Mouse (Mus musculus) heart, embryonic 11.5 days (tissue): ENCODE measurements around the gene Zdhhc19. TPM values are rescaled to one million over a fixed set of nuclear protein-coding genes. Genes with fewer than 3 reads are reported as not detected.

ENCODE experiments used
- ATAC-seq: fragments of 200-750 bp; cut with Nextera tagmentation; replicated peaks from 2 replicates; pipeline ENCODE4 v1.8.0; 2017; ENCODE audit warnings: moderate library complexity; ENCODE audit not compliant: insufficient number of reproducible peaks, low FRiP score, low TSS enrichment
- H3K27ac ChIP-seq: fragments of 300-500 bp; sonication (generic); 2 replicates; pipeline ENCODE4 v1.5.1; 2014; ENCODE audit warnings: mild to moderate bottlenecking, low read depth, low read length
- H3K27me3 ChIP-seq: fragments of 300-500 bp; sonication (generic); 2 replicates; pipeline ENCODE4 v1.6.1; 2014; ENCODE audit warnings: mild to moderate bottlenecking, low read length, mixed read lengths; ENCODE audit not compliant: control insufficient read depth, insufficient read depth
- H3K36me3 ChIP-seq: fragments of 300-500 bp; sonication (generic); 2 replicates; pipeline ENCODE4 v1.6.1; 2014; ENCODE audit warnings: mild to moderate bottlenecking, low read length, moderate library complexity, mixed read lengths; ENCODE audit not compliant: control insufficient read depth, insufficient read depth
- H3K4me1 ChIP-seq: fragments of 300-500 bp; sonication (generic); 2 replicates; pipeline ENCODE4 v1.6.1; 2014; ENCODE audit warnings: low read length; ENCODE audit not compliant: control insufficient read depth, insufficient read depth
- H3K4me2 ChIP-seq: fragments of 300-500 bp; sonication (generic); 2 replicates; pipeline ENCODE4 v1.6.1; 2014; ENCODE audit warnings: mild to moderate bottlenecking, moderate library complexity
- H3K4me3 ChIP-seq: fragments of 300-500 bp; sonication (generic); 2 replicates; pipeline ENCODE4 v1.5.1; 2014; ENCODE audit warnings: low read depth, low read length
- H3K9ac ChIP-seq: fragments of 300-500 bp; sonication (generic); 2 replicates; pipeline ENCODE4 v1.6.1; 2014; ENCODE audit warnings: mild to moderate bottlenecking, low read depth, low read length, moderate library complexity
- H3K9me3 ChIP-seq: fragments of 300-500 bp; sonication (generic); replicated peaks from 2 replicates; pipeline ENCODE4 v1.6.1; 2016; ENCODE audit warnings: low read length; ENCODE audit not compliant: control insufficient read depth
- WGBS: fragments of 180-500 bp; shearing (Covaris S2); extraction: QIAGEN DNeasy Blood & Tissue Kit; methylation state at CpG from one replicate; pipeline ENCODE4 v1.1.7; 2014; ENCODE audit not compliant: insufficient replicate concordance; 5-methylcytosine and 5-hydroxymethylcytosine counted together
- polyA plus RNA-seq: library from polyadenylated mRNA; unstranded; fragments of >200 nt; fragmentation: Nextera tagmentation; extraction: Ambion mirVana; gene quantifications from 2 replicates; pipeline ENCODE4 v1.2.1, GENCODE M21; 2014

Zdhhc19 gene
- polyA plus RNA-seq, 1 experiment from 2014 or later: 0.27 TPM

DNA sequence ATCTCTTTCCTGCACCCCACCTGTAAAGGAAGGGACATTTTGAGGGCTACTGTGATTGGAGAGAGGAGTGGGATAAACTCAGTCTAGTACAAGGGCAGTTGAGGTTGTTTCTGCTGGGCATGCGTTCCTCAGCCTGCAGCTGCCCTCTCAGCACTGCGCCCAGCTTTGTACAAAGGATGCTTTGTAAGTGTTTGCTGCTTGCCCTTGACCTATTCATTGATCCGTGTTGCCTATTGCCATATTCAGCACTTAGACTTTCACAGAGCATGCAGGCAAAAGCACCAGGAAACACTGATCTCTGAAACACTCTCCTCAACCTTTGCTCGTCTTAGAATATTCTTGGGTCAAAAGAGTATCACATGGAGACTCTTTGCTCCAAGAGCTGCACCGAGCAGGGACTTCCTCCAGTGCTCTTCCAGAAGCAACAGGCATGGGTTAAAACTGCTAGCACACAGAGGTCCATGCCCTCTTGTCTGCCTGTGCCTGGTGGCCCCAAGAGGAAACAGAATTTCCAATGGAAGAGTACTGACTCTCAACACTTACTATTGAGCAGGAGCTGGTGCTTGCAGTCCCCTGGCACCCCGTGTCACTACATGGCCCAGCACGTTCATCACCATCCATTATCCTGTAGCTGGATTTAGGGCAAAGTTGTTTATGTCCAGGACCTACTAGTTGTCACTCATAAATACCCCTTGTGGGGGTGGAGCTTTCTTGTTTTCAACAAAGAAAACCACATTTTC is 23.6 kb upstream of the Zdhhc19 start:
- H3K36me3 ChIP-seq: peaks cover 6% of the 10 kb centered on the region; the same call in 1 of the 2 replicates
- no peak overlapping the region for H3K27ac ChIP-seq
- no peak for ATAC-seq

GRCm38 (mm10) chr16:32477315-32477714 is 18.8 kb upstream of the Zdhhc19 start:
- no peaks in the 10 kb centered on the region for H3K9me3 ChIP-seq
- peaks cover 7% of the 10 kb centered on the region; the same call in 1 of the 2 replicates for H3K4me1 ChIP-seq
- H3K27me3 ChIP-seq: no peaks in the 10 kb centered on the region
- no peak overlapping the region for H3K9ac ChIP-seq
- no peak overlapping the region for H3K4me2 ChIP-seq
- H3K4me3 ChIP-seq: no peak overlapping the region
- 27% methylated on average over 6 of the region's 6 CpGs for WGBS
- H3K36me3 ChIP-seq: no peaks in the 10 kb centered on the region
- no peak overlapping the region for H3K27ac ChIP-seq
- peak; percentile 25; the same call in 1 of the 2 replicates for ATAC-seq

More for the DNA sequence above, 23.6 kb upstream of the Zdhhc19 start:
- Histone ChIP-seq H3K4me1 (peaks cover 4% of the 10 kb centered on the region; the same call in 1 of the 2 replicates), H3K4me2 (no peak overlapping the region), H3K4me3 (no peak overlapping the region), H3K9me3 (no peaks in the 10 kb centered on the region), H3K9ac (no peak overlapping the region), H3K27me3 (no peaks in the 10 kb centered on the region)
- WGBS: 85% methylated on average over 7 of the region's 7 CpGs

GRCm38 (mm10) chr16:32479415-32479814 is 16.6 kb upstream of the Zdhhc19 start:
- WGBS: 71% methylated on average over 2 of the region's 2 CpGs
- Histone ChIP-seq H3K9me3 (no peaks in the 10 kb centered on the region), H3K4me2 (no peak overlapping the region), H3K4me3 (no peak overlapping the region), H3K9ac (no peak overlapping the region), H3K27me3 (no peaks in the 10 kb centered on the region), H3K27ac (no peak overlapping the region), H3K36me3 (no peaks in the 10 kb centered on the region), H3K4me1 (peaks cover 13% of the 10 kb centered on the region)
- ATAC-seq: no peak

- H3K9me3 ChIP-seq: no peaks in the 10 kb centered on the region
- H3K27me3 ChIP-seq: no peaks in the 10 kb centered on the region
- H3K9ac ChIP-seq: no peak overlapping the region
- no peak for ATAC-seq
- no peaks in the 10 kb centered on the region for H3K36me3 ChIP-seq
- 33% methylated on average over 7 of the region's 7 CpGs for WGBS
- H3K4me2 ChIP-seq: no peak overlapping the region
- H3K4me1 ChIP-seq: peaks cover 31% of the 10 kb centered on the region
- H3K4me3 ChIP-seq: no peak overlapping the region
- no peak overlapping the region for H3K27ac ChIP-seq
These were observed 11.6 kb upstream of the Zdhhc19 start for GRCm38 (mm10) chr16:32484431-32484871.

GRCm38 (mm10) chr16:32485209-32485608 is 10.9 kb upstream of the Zdhhc19 start:
- 62% methylated on average over 2 of the region's 2 CpGs for WGBS
- H3K4me3 ChIP-seq: no peak overlapping the region
- no peaks in the 10 kb centered on the region for H3K36me3 ChIP-seq
- no peak overlapping the region for H3K9ac ChIP-seq
- no peaks in the 10 kb centered on the region for H3K9me3 ChIP-seq
- H3K27ac ChIP-seq: no peak overlapping the region
- H3K4me1 ChIP-seq: peaks cover 31% of the 10 kb centered on the region
- ATAC-seq: no peak
- H3K27me3 ChIP-seq: no peaks in the 10 kb centered on the region
- no peak overlapping the region for H3K4me2 ChIP-seq

DNA sequence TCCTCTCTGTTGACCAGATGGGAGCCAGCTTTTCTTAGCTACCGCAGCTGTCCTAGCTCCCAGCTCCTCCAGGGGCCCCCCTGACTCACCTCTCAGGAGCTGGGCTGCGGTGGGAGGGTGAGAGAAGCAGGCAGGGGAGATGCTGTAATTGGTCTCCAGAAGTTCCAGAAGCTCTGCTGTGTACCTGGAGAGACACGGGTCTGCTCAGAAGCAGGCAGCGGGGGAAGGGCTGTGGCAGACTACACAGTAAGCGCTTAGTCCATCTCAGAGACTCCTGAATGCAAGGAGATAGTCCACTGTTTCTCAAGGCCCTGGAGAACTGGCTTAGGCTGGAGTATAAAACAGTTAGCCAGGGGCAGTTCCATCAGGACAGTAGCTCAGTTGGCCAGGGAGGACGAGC is 10.0 kb upstream of the Zdhhc19 start:
- ATAC-seq: no peak
- Histone ChIP-seq H3K4me2 (no peak overlapping the region), H3K4me3 (no peak overlapping the region), H3K9me3 (no peaks in the 10 kb centered on the region), H3K4me1 (peaks cover 31% of the 10 kb centered on the region), H3K27ac (no peak overlapping the region), H3K9ac (no peak overlapping the region), H3K27me3 (no peaks in the 10 kb centered on the region), H3K36me3 (no peaks in the 10 kb centered on the region)
- 68% methylated on average over 6 of the region's 6 CpGs for WGBS

DNA sequence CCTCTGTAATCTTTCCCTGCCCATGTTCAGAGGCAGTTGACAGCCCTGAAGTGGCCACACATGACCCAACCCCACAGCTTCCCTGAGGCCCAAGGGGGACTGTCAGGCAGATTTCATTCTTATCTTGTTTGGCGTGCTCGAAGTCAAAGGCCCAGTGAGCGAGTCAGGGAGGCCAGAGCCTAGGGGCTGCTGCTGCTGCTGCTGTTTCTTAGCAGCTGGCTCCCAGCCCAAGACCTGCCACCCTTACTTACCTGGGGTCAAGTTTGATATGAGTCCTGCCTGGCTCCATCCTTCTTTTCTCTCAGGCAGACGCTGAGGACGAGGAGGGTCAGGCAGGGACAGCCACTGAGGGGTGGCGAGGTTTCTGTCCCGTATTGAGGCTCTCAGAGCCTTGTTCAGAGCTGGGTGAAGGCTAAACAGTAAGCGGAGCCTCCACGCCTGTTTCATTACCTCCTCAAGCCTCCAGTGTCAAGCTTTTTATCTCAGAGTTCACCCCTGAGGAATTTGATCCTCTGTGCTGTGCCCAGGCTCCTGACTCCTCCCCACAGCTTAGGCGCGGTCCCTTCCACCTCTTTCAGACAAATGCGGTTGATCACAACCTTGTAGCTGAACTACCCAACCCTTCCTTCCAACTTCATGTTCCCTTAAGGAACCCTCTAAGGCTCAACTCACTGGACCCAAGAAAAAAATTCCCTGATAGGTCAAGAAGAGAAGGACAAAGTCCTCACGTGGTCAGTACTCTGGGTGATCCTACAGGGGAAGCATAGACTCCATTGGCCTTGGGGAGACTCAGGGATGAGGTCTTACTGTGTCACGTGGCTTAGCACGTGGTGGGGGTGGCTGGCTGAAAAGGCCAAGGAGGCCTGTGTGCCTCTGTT is 8.6 kb upstream of the Zdhhc19 start, which contains the start of gene Slc51a:
Gene Slc51a (minus strand): TSS at position 646 of the 878 bp plus-strand sequence.
- Histone ChIP-seq H3K4me2 (peak within 1 kb of the TSS; percentile 51), H3K4me3 (peak within 1 kb of the TSS; percentile 10; the same call in 1 of the 2 replicates), H3K9me3 (no peaks in the 10 kb centered on the region), H3K9ac (no peak within 1 kb of the TSS), H3K4me1 (peaks cover 31% of the 10 kb centered on the region), H3K27ac (peak within 1 kb of the TSS; percentile 89), H3K36me3 (no peaks in the 10 kb centered on the region), H3K27me3 (no peaks in the 10 kb centered on the region)
- 20% methylated on average over 15 of the region's 15 CpGs for WGBS
- peak; percentile 81 for ATAC-seq

- no peak for ATAC-seq
These were observed 7.1 kb upstream of the Zdhhc19 start for GRCm38 (mm10) chr16:32488939-32489338.

More at GRCm38 (mm10) chr16:32488939-32489338, 7.1 kb upstream of the Zdhhc19 start:
- H3K36me3 ChIP-seq: no peaks in the 10 kb centered on the region
- H3K4me3 ChIP-seq: no peak overlapping the region
- H3K9me3 ChIP-seq: no peaks in the 10 kb centered on the region
- H3K27me3 ChIP-seq: no peaks in the 10 kb centered on the region
- H3K4me2 ChIP-seq: no peak overlapping the region
- H3K4me1 ChIP-seq: peaks cover 30% of the 10 kb centered on the region
- no peak overlapping the region for H3K27ac ChIP-seq
- WGBS: 93% methylated on average over 3 of the region's 3 CpGs
- H3K9ac ChIP-seq: no peak overlapping the region
